Mouse (Mus musculus) urinary bladder, adult 18-20 months (tissue): ENCODE measurements around the gene Hoxb5.

ENCODE experiments used
- DNase-seq, 2 experiments: peaks; one replicate each; pipeline ENCODE4 v3.0.0; 2022; ENCODE audit warnings: low spot score in 2 of 2, mixed read lengths in 2 of 2

The Hoxb5 gene

GRCm38 (mm10) chr11:96318368-96319070 lies 15.4 kb downstream of the Hoxb5 start:
- DNase-seq, result peak; percentile 48 to 61

- DNase-seq, result peak in 1 of 2 experiments; percentile 26
Measured at GRCm38 (mm10) chr11:96319071-96319902, 16.2 kb downstream of the Hoxb5 start.

- peak in 1 of 2 experiments; percentile 58 for DNase-seq
Measured at GRCm38 (mm10) chr11:96319910-96320309, 16.8 kb downstream of the Hoxb5 start.

GRCm38 (mm10) chr11:96320688-96321087 lies 17.6 kb downstream of the Hoxb5 start:
- peak in 1 of 2 experiments; percentile 16 for DNase-seq

- DNase-seq, result no peak
Measured at GRCm38 (mm10) chr11:96321846-96322245, 18.7 kb downstream of the Hoxb5 start.

- DNase-seq, result no peak
Measured at GRCm38 (mm10) chr11:96322738-96323137, 19.6 kb downstream of the Hoxb5 start.

- no peak for DNase-seq
Measured at GRCm38 (mm10) chr11:96323154-96323553, 20.0 kb downstream of the Hoxb5 start, which contains the start of gene Hoxb3. Gene Hoxb3, plus strand, starts transcription at chr11:96323326.

- no peak for DNase-seq
Measured at GRCm38 (mm10) chr11:96324125-96324524, 21.0 kb downstream of the Hoxb5 start.

- DNase-seq, result no peak
Measured at GRCm38 (mm10) chr11:96324965-96325364, 21.8 kb downstream of the Hoxb5 start.

- no peak for DNase-seq
Measured at GRCm38 (mm10) chr11:96325747-96326212, 22.6 kb downstream of the Hoxb5 start.

- DNase-seq, result no peak
Measured at GRCm38 (mm10) chr11:96326705-96327104, 23.6 kb downstream of the Hoxb5 start.

GRCm38 (mm10) chr11:96327122-96327521 lies 24.0 kb downstream of the Hoxb5 start:
- no peak for DNase-seq

GRCm38 (mm10) chr11:96327750-96328149 lies 24.6 kb downstream of the Hoxb5 start:
- no peak for DNase-seq

GRCm38 (mm10) chr11:96328605-96329004 lies 25.5 kb downstream of the Hoxb5 start:
- no peak for DNase-seq

- no peak for DNase-seq
Measured at GRCm38 (mm10) chr11:96332105-96332504, 29.0 kb downstream of the Hoxb5 start.

GRCm38 (mm10) chr11:96332618-96333032 lies 29.5 kb downstream of the Hoxb5 start:
- no peak for DNase-seq

GRCm38 (mm10) chr11:96333241-96334001 lies 30.3 kb downstream of the Hoxb5 start:
- no peak for DNase-seq

- DNase-seq, result no peak
Measured at GRCm38 (mm10) chr11:96334002-96334364, 30.8 kb downstream of the Hoxb5 start.

GRCm38 (mm10) chr11:96334998-96335397 lies 31.9 kb downstream of the Hoxb5 start:
- DNase-seq, result no peak

- no peak for DNase-seq
Measured at GRCm38 (mm10) chr11:96336597-96336996, 33.5 kb downstream of the Hoxb5 start.

- no peak for DNase-seq
Measured at GRCm38 (mm10) chr11:96337026-96337425, 33.9 kb downstream of the Hoxb5 start.
